Mouse (Mus musculus): Measurements from ENCODE around the gene Tfrc.
A peak's percentile ranks its signal among the peaks of the same experiment; 100 is the strongest.

The Tfrc gene

GRCm38 (mm10) chr16:32650974-32651618 lies 42.4 kb downstream of the Tfrc start:
- DNase-seq, result no peak

GRCm38 (mm10) chr16:32654071-32654733 lies 45.5 kb downstream of the Tfrc start:
- DNase-seq, result no peak

- DNase-seq, result no peak
Observed at GRCm38 (mm10) chr16:32655534-32655933, 46.8 kb downstream of the Tfrc start.

GRCm38 (mm10) chr16:32656321-32656720 lies 47.6 kb downstream of the Tfrc start:
- no peak for DNase-seq

- no peak for DNase-seq
Observed at GRCm38 (mm10) chr16:32656794-32657193, 48.1 kb downstream of the Tfrc start.

GRCm38 (mm10) chr16:32657498-32658250 lies 49.0 kb downstream of the Tfrc start:
- no peak for DNase-seq

- DNase-seq, result no peak
Observed at GRCm38 (mm10) chr16:32658743-32659171, 50.0 kb downstream of the Tfrc start.

- DNase-seq, result peak; percentile 62 to 68
Observed at GRCm38 (mm10) chr16:32659385-32659784, 50.7 kb downstream of the Tfrc start.

GRCm38 (mm10) chr16:32660095-32660494 lies 51.4 kb downstream of the Tfrc start:
- DNase-seq, result no peak

- DNase-seq, result peak; percentile 41 to 43
Observed at GRCm38 (mm10) chr16:32660557-32661321, 52.0 kb downstream of the Tfrc start.

- no peak for DNase-seq
Observed at GRCm38 (mm10) chr16:32661493-32661921, 52.8 kb downstream of the Tfrc start.

GRCm38 (mm10) chr16:32662372-32662771 lies 53.7 kb downstream of the Tfrc start:
- no peak for DNase-seq

GRCm38 (mm10) chr16:32663231-32663858 lies 54.6 kb downstream of the Tfrc start:
- DNase-seq, result no peak

GRCm38 (mm10) chr16:32664211-32664610 lies 55.5 kb downstream of the Tfrc start:
- DNase-seq, result no peak

GRCm38 (mm10) chr16:32665851-32666665 lies 57.3 kb downstream of the Tfrc start:
- DNase-seq, result peak in 1 of 2 experiments; percentile 32

GRCm38 (mm10) chr16:32666671-32667551 lies 58.2 kb downstream of the Tfrc start:
- no peak for DNase-seq

- DNase-seq, result no peak
Observed at GRCm38 (mm10) chr16:32667552-32667872, 58.8 kb downstream of the Tfrc start.

- no peak for DNase-seq
Observed at GRCm38 (mm10) chr16:32668030-32668429, 59.3 kb downstream of the Tfrc start.

- DNase-seq, result no peak
Observed at GRCm38 (mm10) chr16:32668472-32668871, 59.8 kb downstream of the Tfrc start.

GRCm38 (mm10) chr16:32669243-32669642 lies 60.5 kb downstream of the Tfrc start:
- DNase-seq, result no peak
